Mouse (Mus musculus): ENCODE data around the gene Ankmy2. TPM values are rescaled to one million over a fixed set of nuclear protein-coding genes. Genes with fewer than 3 reads are reported as not detected.

The Ankmy2 gene
- total RNA-seq, 4 experiments from 2014 or later, result 4.0 to 6.6 (median 5.7) TPM

Other genes with a start within 250 kb of the Ankmy2 start
- gene Agr3, start 231.5 kb upstream of the Ankmy2 start, total RNA-seq (2022), result not detected
- gene Agr2, start 164.2 kb upstream of the Ankmy2 start, total RNA-seq (2022), result not detected
- gene Tspan13, start 114.6 kb upstream of the Ankmy2 start, total RNA-seq (2022), result 10 to 100 TPM; 17.7 to 24.5 (median 23.9) TPM
- gene Bzw2, start 966 bp downstream of the Ankmy2 start, total RNA-seq (2022), result 100 to 1,000 TPM in 3 of 4 experiments, 10 to 100 TPM in 1; 96.8 to 117 (median 106) TPM
- not detected for gene Lrrc72, start 96.3 kb downstream of the Ankmy2 start, total RNA-seq (2022)
- gene Sostdc1, start 157.0 kb downstream of the Ankmy2 start, total RNA-seq (2022), result under 1 TPM in 3 of 4 experiments, not detected in 1; 0.16 to 0.22 (median 0.21) TPM
- 1 to 10 TPM; 2.7 to 3.5 (median 3.3) TPM for gene Ispd, start 224.3 kb downstream of the Ankmy2 start, total RNA-seq (2022)
- gene D630036H23Rik, start 225.1 kb downstream of the Ankmy2 start, total RNA-seq (2022), result under 1 TPM; 0.34 to 0.54 (median 0.52) TPM